Mouse (Mus musculus) cerebellum, adult 8-10 months (tissue): ENCODE results near the gene Cacfd1.

Experiments used
- DNase-seq: peaks from one replicate; pipeline ENCODE4 v3.0.0; 2022

Cacfd1 gene

GRCm38 (mm10) chr2:27027618-27028436 lies 18.1 kb downstream of the Cacfd1 start, which contains the start of gene Slc2a6:
Slc2a6 (minus strand) TSS chr2:27027998.
- peak; percentile 90 for DNase-seq

- DNase-seq: no peak
Observed at GRCm38 (mm10) chr2:27028437-27029015, 18.8 kb downstream of the Cacfd1 start.

- no peak for DNase-seq
Observed at GRCm38 (mm10) chr2:27032361-27032760, 22.6 kb downstream of the Cacfd1 start.

GRCm38 (mm10) chr2:27036003-27036402 lies 26.3 kb downstream of the Cacfd1 start:
- no peak for DNase-seq

GRCm38 (mm10) chr2:27037008-27037407 lies 27.3 kb downstream of the Cacfd1 start:
- DNase-seq: no peak

GRCm38 (mm10) chr2:27038596-27038995 lies 28.9 kb downstream of the Cacfd1 start:
- peak; percentile 77 for DNase-seq

GRCm38 (mm10) chr2:27039286-27039685 lies 29.6 kb downstream of the Cacfd1 start:
- DNase-seq: no peak

- no peak for DNase-seq
Observed at GRCm38 (mm10) chr2:27042131-27042844, 32.6 kb downstream of the Cacfd1 start.

GRCm38 (mm10) chr2:27043461-27043860 lies 33.7 kb downstream of the Cacfd1 start:
- peak; percentile 73 for DNase-seq

GRCm38 (mm10) chr2:27044166-27044565 lies 34.4 kb downstream of the Cacfd1 start:
- DNase-seq: no peak

- DNase-seq: no peak
Observed at GRCm38 (mm10) chr2:27044641-27045040, 34.9 kb downstream of the Cacfd1 start.

- no peak for DNase-seq
Observed at GRCm38 (mm10) chr2:27045979-27046770, 36.4 kb downstream of the Cacfd1 start.

- DNase-seq: no peak
Observed at GRCm38 (mm10) chr2:27049408-27049807, 39.7 kb downstream of the Cacfd1 start.

- no peak for DNase-seq
Observed at GRCm38 (mm10) chr2:27058251-27058650, 48.5 kb downstream of the Cacfd1 start.

- DNase-seq: no peak
Observed at GRCm38 (mm10) chr2:27058751-27059150, 49.0 kb downstream of the Cacfd1 start.

GRCm38 (mm10) chr2:27059187-27059586 lies 49.5 kb downstream of the Cacfd1 start:
- no peak for DNase-seq

GRCm38 (mm10) chr2:27067124-27067523 lies 57.4 kb downstream of the Cacfd1 start:
- DNase-seq: no peak

- DNase-seq: no peak
Observed at GRCm38 (mm10) chr2:27067996-27068395, 58.3 kb downstream of the Cacfd1 start.

- no peak for DNase-seq
Observed at GRCm38 (mm10) chr2:27069646-27070045, 59.9 kb downstream of the Cacfd1 start.

GRCm38 (mm10) chr2:27070247-27070813 lies 60.6 kb downstream of the Cacfd1 start:
- DNase-seq: no peak
